Mouse (Mus musculus) forebrain, embryonic 11.5 days (tissue): Measurements from ENCODE around the gene Card10. TPM values are rescaled to one million over a fixed set of nuclear protein-coding genes. Genes with fewer than 3 reads are reported as not detected.

Source experiments
- ATAC-seq: fragments of 200-750 bp; cut with Nextera tagmentation; replicated peaks from 2 replicates; pipeline ENCODE4 v1.8.0; 2017; ENCODE audit warnings: moderate TSS enrichment; ENCODE audit not compliant: low FRiP score
- DNase-seq: peaks from one replicate; pipeline ENCODE4 v3.0.0-alpha.2; 2017; ENCODE audit warnings: low spot score
- H3K27ac ChIP-seq: fragments of 300-500 bp; sonication (generic); 2 replicates; pipeline ENCODE4 v1.5.1; 2014; ENCODE audit warnings: low read depth, low read length
- H3K27me3 ChIP-seq: fragments of 300-500 bp; sonication (generic); 2 replicates; pipeline ENCODE4 v1.6.1; 2014; ENCODE audit warnings: mild to moderate bottlenecking, low read length, mixed read lengths; ENCODE audit not compliant: control insufficient read depth, insufficient read depth
- H3K36me3 ChIP-seq: fragments of 300-500 bp; sonication (generic); 2 replicates; pipeline ENCODE4 v1.6.1; 2014; ENCODE audit warnings: mild to moderate bottlenecking, low read length, moderate library complexity, mixed read lengths; ENCODE audit not compliant: control insufficient read depth, insufficient read depth
- H3K4me1 ChIP-seq: fragments of 300-500 bp; sonication (generic); replicated peaks from 2 replicates; pipeline ENCODE4 v1.6.1; 2014; ENCODE audit warnings: low read length, mixed read lengths; ENCODE audit not compliant: control insufficient read depth, insufficient read depth
- H3K4me2 ChIP-seq: fragments of 300-500 bp; sonication (generic); 2 replicates; pipeline ENCODE4 v1.6.1; 2014; ENCODE audit warnings: low read depth, mild to moderate bottlenecking, low read length, moderate library complexity, mixed read lengths; ENCODE audit not compliant: severe bottlenecking
- H3K4me3 ChIP-seq: fragments of 300-500 bp; sonication (generic); 2 replicates; pipeline ENCODE4 v1.5.1; 2014; ENCODE audit warnings: low read depth, low read length
- H3K9ac ChIP-seq: fragments of 300-500 bp; sonication (generic); 2 replicates; pipeline ENCODE4 v1.6.1; 2014; ENCODE audit warnings: low read length
- H3K9me3 ChIP-seq: fragments of 300-500 bp; sonication (generic); 2 replicates; pipeline ENCODE4 v1.6.1; 2016; ENCODE audit warnings: low read length, mixed read lengths; ENCODE audit not compliant: control insufficient read depth
- WGBS: fragments of 180-500 bp; shearing (Covaris S2); extraction: QIAGEN DNeasy Blood & Tissue Kit; methylation state at CpG from one replicate; pipeline ENCODE4 v1.1.7; 2014; 5-methylcytosine and 5-hydroxymethylcytosine counted together
- polyA plus RNA-seq: library from polyadenylated mRNA; unstranded; fragments of >200 nt; fragmentation: Nextera tagmentation; extraction: Ambion mirVana; gene quantifications from 2 replicates; pipeline ENCODE4 v1.2.1, GENCODE M21; 2014

Card10 gene
- polyA plus RNA-seq, 1 experiment from 2014 or later = 2.3 TPM

- no peak for ATAC-seq
- DNase-seq = peak; percentile 46
- Histone ChIP-seq H3K27ac (no peak overlapping the region), H3K9ac (no peak overlapping the region), H3K4me2 (no peak overlapping the region), H3K9me3 (no peaks in the 10 kb centered on the region), H3K4me1 (peaks cover 13% of the 10 kb centered on the region; the same call in 1 of the 2 replicates), H3K4me3 (no peak overlapping the region), H3K36me3 (no peaks in the 10 kb centered on the region), H3K27me3 (peaks cover 5% of the 10 kb centered on the region; the same call in 1 of the 2 replicates)
- WGBS = 70% methylated on average over 10 of the region's 10 CpGs
Measured at GRCm38 (mm10) chr15:78830742-78831719, 28.2 kb upstream of the Card10 start.

GRCm38 (mm10) chr15:78829636-78830035 is 26.8 kb upstream of the Card10 start:
- Histone ChIP-seq H3K27ac (no peak overlapping the region), H3K4me1 (peaks cover 9% of the 10 kb centered on the region; the same call in 1 of the 2 replicates), H3K4me2 (no peak overlapping the region), H3K4me3 (no peak overlapping the region), H3K36me3 (no peaks in the 10 kb centered on the region), H3K27me3 (peaks cover 5% of the 10 kb centered on the region; the same call in 1 of the 2 replicates), H3K9ac (no peak overlapping the region), H3K9me3 (no peaks in the 10 kb centered on the region)
- WGBS = 86% methylated on average over 1 of the region's 1 CpGs
- ATAC-seq (no peak), DNase-seq (no peak)

GRCm38 (mm10) chr15:78828315-78828714 is 25.5 kb upstream of the Card10 start:
- peaks cover 5% of the 10 kb centered on the region; the same call in 1 of the 2 replicates for H3K27me3 ChIP-seq
- H3K27ac ChIP-seq = no peak overlapping the region
- no peaks in the 10 kb centered on the region for H3K36me3 ChIP-seq
- no peak overlapping the region for H3K4me2 ChIP-seq
- 21% methylated on average over 5 of the region's 5 CpGs for WGBS
- peak; percentile 51 for DNase-seq
- no peaks in the 10 kb centered on the region for H3K9me3 ChIP-seq
- no peak overlapping the region for H3K9ac ChIP-seq
- no peak overlapping the region for H3K4me3 ChIP-seq
- no peak for ATAC-seq
- H3K4me1 ChIP-seq = peaks cover 9% of the 10 kb centered on the region; the same call in 1 of the 2 replicates

GRCm38 (mm10) chr15:78826213-78827204 is 23.7 kb upstream of the Card10 start:
- H3K27ac ChIP-seq = no peak overlapping the region
- 23% methylated on average over 28 of the region's 28 CpGs for WGBS
- DNase-seq (peak; percentile 87), ATAC-seq (peak; percentile 72)
- H3K4me2 ChIP-seq = no peak overlapping the region
- H3K9ac ChIP-seq = no peak overlapping the region
- 0 out of 2 replicates have a peak, but pooled peaks cover 1% of the 10 kb centered on the region for H3K4me1 ChIP-seq
- H3K36me3 ChIP-seq = no peaks in the 10 kb centered on the region
- H3K4me3 ChIP-seq = no peak overlapping the region
- peaks cover 5% of the 10 kb centered on the region; the same call in 1 of the 2 replicates for H3K27me3 ChIP-seq
- no peaks in the 10 kb centered on the region for H3K9me3 ChIP-seq

GRCm38 (mm10) chr15:78816074-78816391 is 13.2 kb upstream of the Card10 start:
- H3K9ac ChIP-seq = no peak overlapping the region
- H3K27ac ChIP-seq = no peak overlapping the region
- no peaks in the 10 kb centered on the region for H3K27me3 ChIP-seq
- no peaks in the 10 kb centered on the region for H3K4me1 ChIP-seq
- no peak overlapping the region for H3K4me3 ChIP-seq
- H3K4me2 ChIP-seq = no peak overlapping the region
- ATAC-seq (no peak), DNase-seq (no peak)
- no peaks in the 10 kb centered on the region for H3K36me3 ChIP-seq
- WGBS = 79% methylated on average over 6 of the region's 6 CpGs
- no peaks in the 10 kb centered on the region for H3K9me3 ChIP-seq

- H3K9me3 ChIP-seq = no peaks in the 10 kb centered on the region
- WGBS = 76% methylated on average over 11 of the region's 11 CpGs
- no peak for ATAC-seq
Measured at GRCm38 (mm10) chr15:78815314-78816073, 12.7 kb upstream of the Card10 start.

GRCm38 (mm10) chr15:78813603-78814002 is 10.8 kb upstream of the Card10 start:
- Histone ChIP-seq H3K4me3 (no peak overlapping the region), H3K4me2 (no peak overlapping the region), H3K27ac (no peak overlapping the region), H3K9ac (no peak overlapping the region), H3K27me3 (no peaks in the 10 kb centered on the region), H3K36me3 (no peaks in the 10 kb centered on the region), H3K4me1 (no peaks in the 10 kb centered on the region), H3K9me3 (no peaks in the 10 kb centered on the region)
- DNase-seq (no peak), ATAC-seq (no peak)
- WGBS = 91% methylated on average over 4 of the region's 4 CpGs

More at GRCm38 (mm10) chr15:78815314-78816073, 12.7 kb upstream of the Card10 start:
- Histone ChIP-seq H3K4me2 (no peak overlapping the region), H3K4me3 (no peak overlapping the region), H3K27me3 (no peaks in the 10 kb centered on the region), H3K36me3 (no peaks in the 10 kb centered on the region), H3K4me1 (no peaks in the 10 kb centered on the region), H3K9ac (no peak overlapping the region), H3K27ac (no peak overlapping the region)
- DNase-seq = peak; percentile 38

- no peak overlapping the region for H3K4me3 ChIP-seq
- no peak overlapping the region for H3K4me2 ChIP-seq
- no peaks in the 10 kb centered on the region for H3K9me3 ChIP-seq
- no peaks in the 10 kb centered on the region for H3K27me3 ChIP-seq
- H3K9ac ChIP-seq = no peak overlapping the region
- no peaks in the 10 kb centered on the region for H3K36me3 ChIP-seq
- ATAC-seq = no peak
- peak; percentile 44 for DNase-seq
- no peak overlapping the region for H3K27ac ChIP-seq
- no peaks in the 10 kb centered on the region for H3K4me1 ChIP-seq
- 91% methylated on average over 9 of the region's 9 CpGs for WGBS
Measured at GRCm38 (mm10) chr15:78810146-78810545, 7.3 kb upstream of the Card10 start.
